Mouse (Mus musculus): ENCODE measurements around the gene Fry.

Gene Fry

GRCm38 (mm10) chr5:150118455-150119241 lies at the start of gene Fry:
TSS of gene Fry (plus strand) at chr5:150118645.
- peak; percentile 95 to 97 for DNase-seq

GRCm38 (mm10) chr5:150070086-150070485 lies 48.4 kb upstream of the Fry start:
- DNase-seq = peak in 1 of 2 experiments; percentile 28

GRCm38 (mm10) chr5:150071738-150072137 lies 46.7 kb upstream of the Fry start:
- DNase-seq = no peak

GRCm38 (mm10) chr5:150079866-150080797 lies 38.3 kb upstream of the Fry start:
- DNase-seq = no peak

GRCm38 (mm10) chr5:150082696-150083095 lies 35.7 kb upstream of the Fry start:
- DNase-seq = no peak

GRCm38 (mm10) chr5:150083190-150083589 lies 35.3 kb upstream of the Fry start:
- DNase-seq = no peak

- peak; percentile 71 to 77 for DNase-seq
Observed at GRCm38 (mm10) chr5:150097620-150098019, 20.8 kb upstream of the Fry start.

GRCm38 (mm10) chr5:150098754-150099153 lies 19.7 kb upstream of the Fry start:
- no peak for DNase-seq

- DNase-seq = no peak
Observed at GRCm38 (mm10) chr5:150101789-150102188, 16.7 kb upstream of the Fry start.

- DNase-seq = no peak
Observed at GRCm38 (mm10) chr5:150106358-150106757, 12.1 kb upstream of the Fry start.

GRCm38 (mm10) chr5:150111236-150111635 lies 7.2 kb upstream of the Fry start:
- DNase-seq = no peak

GRCm38 (mm10) chr5:150114007-150114406 lies 4.4 kb upstream of the Fry start:
- DNase-seq = peak in 1 of 2 experiments; percentile 43

- DNase-seq = no peak
Observed at GRCm38 (mm10) chr5:150114778-150115177, 3.7 kb upstream of the Fry start.

GRCm38 (mm10) chr5:150115271-150116092 lies 3.0 kb upstream of the Fry start:
- DNase-seq = no peak

GRCm38 (mm10) chr5:150116216-150116905 lies 2.1 kb upstream of the Fry start:
- DNase-seq = no peak

- peak in 1 of 2 experiments; percentile 43 for DNase-seq
Observed at GRCm38 (mm10) chr5:150116906-150117216, 1.6 kb upstream of the Fry start.

GRCm38 (mm10) chr5:150118124-150118454 lies 356 bp upstream of the Fry start:
- DNase-seq = no peak

- peak; percentile 51 to 70 for DNase-seq
Observed at GRCm38 (mm10) chr5:150120676-150121075, 2.2 kb downstream of the Fry start.

- DNase-seq = no peak
Observed at GRCm38 (mm10) chr5:150122095-150122494, 3.6 kb downstream of the Fry start.

- peak; percentile 32 to 47 for DNase-seq
Observed at GRCm38 (mm10) chr5:150122571-150122970, 4.1 kb downstream of the Fry start.

GRCm38 (mm10) chr5:150125920-150126319 lies 7.5 kb downstream of the Fry start:
- DNase-seq = peak in 1 of 2 experiments; percentile 51

GRCm38 (mm10) chr5:150128432-150128831 lies 10.0 kb downstream of the Fry start:
- no peak for DNase-seq
